Mouse (Mus musculus): ENCODE measurements around the gene Tppp2. TPM values are rescaled to one million over a fixed set of nuclear protein-coding genes. Genes with fewer than 3 reads are reported as not detected.

Gene Tppp2
- polyA plus RNA-seq (2015; fragmentation: Nextera tagmentation; extraction: Ambion mirVana) = not detected in 2 replicates

DNA sequence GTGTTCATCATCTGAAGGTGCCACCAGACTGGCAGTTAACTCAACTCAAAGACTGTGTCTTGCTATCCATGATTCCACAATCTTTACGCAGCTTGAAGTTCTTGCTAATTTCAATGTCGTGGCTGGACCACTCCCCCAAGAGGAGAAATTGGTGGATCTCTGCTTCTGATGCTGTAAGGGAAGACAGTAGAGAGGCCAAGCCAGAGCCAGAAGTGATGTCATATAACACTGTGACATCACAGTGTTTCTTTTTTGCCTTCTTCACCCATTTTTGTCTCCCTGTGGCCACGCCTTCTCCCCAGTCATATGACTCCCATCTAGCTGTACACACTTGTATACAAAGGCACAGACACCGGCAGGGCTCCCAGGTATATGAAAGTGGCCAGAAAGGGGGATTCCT, at the start of gene Tppp2:
Gene Tppp2 (plus strand): TSS at position 301 of the 400 bp plus-strand sequence.

DNA sequence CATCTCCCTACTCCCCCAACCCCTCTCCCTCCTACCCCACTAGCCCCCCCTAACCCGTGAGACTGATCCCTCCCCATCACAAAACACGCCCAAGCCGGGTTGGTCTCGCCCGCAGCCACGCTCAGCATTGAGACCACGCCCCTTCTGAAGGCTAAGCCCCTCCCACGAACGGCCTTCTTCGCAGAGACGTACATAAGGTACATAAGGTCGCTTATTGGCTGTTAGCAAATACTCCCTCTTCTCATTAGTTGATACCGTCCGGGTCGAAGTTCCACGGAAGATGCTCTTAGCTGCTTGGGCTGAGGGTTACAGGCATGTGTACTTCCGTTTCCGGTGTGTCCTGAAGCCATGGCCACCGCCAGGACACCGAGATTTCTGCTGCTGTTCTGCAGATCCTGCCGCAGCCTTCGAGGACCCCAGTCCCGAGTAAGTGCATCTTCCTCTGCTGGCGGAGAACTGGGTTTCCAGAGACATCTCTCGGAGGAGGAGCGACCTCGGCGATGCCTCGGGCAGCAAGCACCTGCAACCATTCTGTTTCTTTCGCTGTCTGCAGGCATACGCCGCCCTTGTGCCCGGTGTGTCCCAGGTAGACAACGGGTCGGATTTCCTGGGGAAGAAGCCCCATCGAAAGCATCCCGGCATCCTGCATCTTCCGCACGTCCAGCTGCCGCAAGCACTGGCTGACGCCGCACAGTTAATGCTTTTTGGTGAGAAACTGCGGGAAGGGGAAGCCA, 33.5 kb upstream of the Tppp2 start, which contains the start of gene Mettl17:
Gene Mettl17 (plus strand): TSS at position 245 of the 734 bp plus-strand sequence.

DNA sequence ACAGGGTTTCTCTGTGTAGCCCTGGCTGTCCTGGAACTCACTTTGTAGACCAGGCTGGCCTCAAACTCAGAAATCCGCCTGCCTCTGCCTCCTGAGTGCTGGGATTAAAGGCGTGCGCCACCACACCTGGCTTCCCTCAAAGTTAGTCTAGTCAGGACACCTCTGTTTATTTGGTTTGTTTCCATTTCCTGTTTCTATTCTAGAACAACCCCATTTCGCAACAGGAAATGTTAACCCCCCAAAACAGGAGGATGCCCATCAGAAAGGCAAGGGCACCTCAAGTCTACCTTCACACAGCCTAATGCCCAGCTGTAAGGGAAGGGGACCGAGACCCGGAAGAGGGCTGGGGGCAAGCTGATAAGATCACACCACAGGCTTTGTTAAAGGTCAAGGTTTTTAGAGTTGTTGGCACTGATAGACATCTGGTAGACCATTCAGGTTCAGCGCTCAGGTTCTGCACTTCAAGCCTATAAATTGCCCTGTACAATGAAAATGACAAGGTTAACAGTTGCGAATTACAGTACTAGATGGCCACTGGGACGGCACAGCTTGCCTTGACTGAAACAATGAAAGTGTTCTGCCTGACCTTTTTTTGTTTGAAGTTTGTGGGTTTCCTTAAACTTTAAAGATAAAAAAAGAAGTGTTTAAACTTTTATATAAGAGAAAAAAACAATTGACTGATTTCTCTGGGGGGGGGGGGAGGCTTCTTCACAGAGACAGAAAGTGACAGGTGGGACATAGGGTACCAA, 25.9 kb upstream of the Tppp2 start, which contains the start of gene Slc39a2:
Gene Slc39a2 (plus strand): TSS at position 699 of the 749 bp plus-strand sequence.

DNA sequence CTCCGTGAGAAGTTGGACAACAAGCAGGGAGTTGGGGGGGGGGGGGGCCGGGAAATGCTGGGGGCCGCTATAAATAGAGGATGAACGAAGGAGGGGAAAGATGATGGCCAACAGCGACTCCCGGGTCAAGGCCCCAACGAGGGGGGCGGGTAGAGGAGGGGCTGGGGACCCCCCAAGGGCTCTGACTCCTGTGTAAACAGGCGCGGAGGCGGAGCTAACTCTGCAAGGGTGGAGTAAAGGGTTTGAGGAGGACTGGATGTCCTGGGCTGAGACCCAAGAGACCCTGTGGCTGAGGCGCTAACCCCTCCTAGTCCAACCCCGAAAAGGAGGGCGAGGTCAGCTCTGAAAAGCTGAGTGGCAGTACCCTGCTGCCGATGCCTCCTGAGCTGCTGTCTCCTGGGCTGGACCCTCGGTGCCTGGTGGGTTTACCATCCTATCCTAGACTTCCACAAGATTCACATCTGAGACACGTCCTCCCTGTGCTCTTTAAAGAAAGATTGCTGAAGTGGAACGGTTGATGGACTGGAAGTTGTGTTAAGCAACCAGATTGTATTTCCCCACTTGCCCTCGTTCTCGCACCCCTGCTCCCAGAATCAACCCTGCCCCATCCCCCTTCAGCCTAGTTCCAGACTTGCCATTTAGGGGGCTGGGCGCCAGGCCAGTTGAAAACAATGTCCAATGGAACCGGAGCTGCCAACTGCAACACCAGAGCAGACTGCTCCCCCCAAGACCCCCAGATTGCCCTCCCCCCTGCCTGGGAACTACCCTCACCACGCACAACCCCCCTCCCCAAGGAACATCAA, 4.1 kb upstream of the Tppp2 start, which contains the start of gene Ndrg2:
Gene Ndrg2 (minus strand): TSS at position 199 of the 803 bp plus-strand sequence.

DNA sequence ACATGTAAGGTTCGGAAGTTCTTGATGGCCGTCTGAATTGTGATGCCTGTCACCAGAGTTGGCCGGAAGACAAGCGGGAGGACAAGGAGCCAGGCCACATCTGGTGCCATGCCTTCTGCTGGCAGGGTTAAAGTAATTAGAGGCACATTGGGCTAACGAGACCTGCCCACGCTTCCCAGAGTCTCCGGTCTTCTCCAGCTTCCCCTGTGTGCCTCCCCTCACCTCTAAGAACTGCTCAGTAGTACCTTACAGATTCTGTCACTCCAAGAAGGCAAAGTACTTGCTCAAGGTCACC, 4.3 kb downstream of the Tppp2 start, which contains the start of gene Rnase13:
Gene Rnase13 (minus strand): TSS at position 203 of the 295 bp plus-strand sequence.

Other genes starting within 250 kb of the Tppp2 start
- gene Gm17079, start 223.0 kb upstream of the Tppp2 start, polyA plus RNA-seq (2015; fragmentation: Nextera tagmentation; extraction: Ambion mirVana) = not detected in 2 replicates
- gene Gm5800, start 201.2 kb upstream of the Tppp2 start, polyA plus RNA-seq (2015; fragmentation: Nextera tagmentation; extraction: Ambion mirVana) = not detected in 2 replicates
- not detected in 2 replicates for gene Ang4, start 144.8 kb upstream of the Tppp2 start, polyA plus RNA-seq (2015; fragmentation: Nextera tagmentation; extraction: Ambion mirVana)
- gene AY358078, start 118.4 kb upstream of the Tppp2 start, polyA plus RNA-seq (2015; fragmentation: Nextera tagmentation; extraction: Ambion mirVana) = not detected in 2 replicates
- gene Ear6, start 64.7 kb upstream of the Tppp2 start, polyA plus RNA-seq (2015; fragmentation: Nextera tagmentation; extraction: Ambion mirVana) = not detected in 2 replicates
- gene Mettl17, start 33.6 kb upstream of the Tppp2 start, polyA plus RNA-seq (2015; fragmentation: Nextera tagmentation; extraction: Ambion mirVana) = 21.3 and 24.1 TPM in 2 replicates
- gene Slc39a2, start 25.5 kb upstream of the Tppp2 start, polyA plus RNA-seq (2015; fragmentation: Nextera tagmentation; extraction: Ambion mirVana) = 0.15 and 0.16 TPM in 2 replicates
- 402 and 463 TPM in 2 replicates for gene Ndrg2, start 4.3 kb upstream of the Tppp2 start, polyA plus RNA-seq (2015; fragmentation: Nextera tagmentation; extraction: Ambion mirVana)
- 0.36 and 0.43 TPM in 2 replicates for gene Rnase13, start 4.3 kb downstream of the Tppp2 start, polyA plus RNA-seq (2015; fragmentation: Nextera tagmentation; extraction: Ambion mirVana)
- gene Arhgef40, start 66.3 kb downstream of the Tppp2 start, polyA plus RNA-seq (2015; fragmentation: Nextera tagmentation; extraction: Ambion mirVana) = 39.6 and 42.7 TPM in 2 replicates
- gene Tmem253, start 97.2 kb downstream of the Tppp2 start, polyA plus RNA-seq (2015; fragmentation: Nextera tagmentation; extraction: Ambion mirVana) = 0.26 and 0.52 TPM in 2 replicates
- 17.9 and 18.7 TPM in 2 replicates for gene Zfp219, start 102.3 kb downstream of the Tppp2 start, polyA plus RNA-seq (2015; fragmentation: Nextera tagmentation; extraction: Ambion mirVana)
- not detected in 2 replicates for gene Olfr221, start 124.0 kb downstream of the Tppp2 start, polyA plus RNA-seq (2015; fragmentation: Nextera tagmentation; extraction: Ambion mirVana)
- gene Hnrnpc, start 185.6 kb downstream of the Tppp2 start, polyA plus RNA-seq (2015; fragmentation: Nextera tagmentation; extraction: Ambion mirVana) = 147 and 186 TPM in 2 replicates
- 24.1 and 25.7 TPM in 2 replicates for gene Rpgrip1, start 192.3 kb downstream of the Tppp2 start, polyA plus RNA-seq (2015; fragmentation: Nextera tagmentation; extraction: Ambion mirVana)

Measured in urinary bladder, postnatal 0 days (tissue).